Mouse (Mus musculus): Measurements from ENCODE around the gene Bbs5. TPM values are rescaled to one million over a fixed set of nuclear protein-coding genes. Genes with fewer than 3 reads are reported as not detected.
"Not testable (repeated sequence)": the region's sequence is repeated elsewhere in the genome, so short reads cannot be mapped to it uniquely, and the experiment has no call there.

Bbs5 gene
- polyA plus RNA-seq, 1 experiment from 2014 or later: 23.9 TPM

DNA sequence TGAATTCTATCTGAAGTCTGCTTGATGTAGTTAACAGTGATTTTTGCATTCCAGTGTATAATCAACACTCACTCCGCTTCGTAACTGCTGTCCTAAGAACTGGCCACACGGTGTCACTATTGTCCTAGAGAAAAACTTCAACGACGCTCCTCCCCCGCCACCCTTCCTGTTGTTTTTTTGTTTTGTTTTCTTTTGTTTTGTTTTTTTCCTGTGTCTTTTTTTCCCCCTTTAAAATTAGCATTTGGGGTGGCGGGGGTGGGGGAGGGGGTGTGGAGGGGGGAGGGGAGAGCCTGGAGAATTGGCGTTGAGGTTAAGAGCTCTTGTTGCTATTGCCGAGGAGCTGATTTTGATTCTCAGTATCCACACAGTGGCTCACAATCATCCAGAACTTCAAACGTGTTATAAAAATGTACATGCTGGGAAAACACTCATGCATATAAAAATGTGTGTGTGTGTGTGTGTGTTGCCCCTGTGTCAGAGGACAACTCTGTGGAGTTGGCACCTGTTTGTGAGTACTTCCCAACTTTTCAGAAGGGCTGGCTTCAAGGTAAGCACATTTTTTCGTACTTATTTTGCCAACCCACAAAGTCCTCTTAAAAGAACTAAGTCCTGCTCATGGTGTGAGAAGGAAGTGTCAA is 11.8 kb upstream of the Bbs5 start:
- Histone ChIP-seq H3K4me3 (replicated peaks) (peak overlapping the region; percentile 26), H3K9ac (replicated peaks) (no peak overlapping the region), H3K9me3 (replicated peaks) (no peaks in the 10 kb centered on the region), H3K4me1 (no peaks in the 10 kb centered on the region), H3K27me3 (replicated peaks) (peaks cover 8% of the 10 kb centered on the region; the same call in 1 of the 2 replicates), H3K27ac (replicated peaks) (no peak overlapping the region), H3K4me2 (peak overlapping the region; percentile 53), H3K36me3 (no peaks in the 10 kb centered on the region)
- WGBS: 9% methylated on average over 11 of the region's 11 CpGs
- ATAC-seq (ENCODE audit: low FRiP score): 0 out of 2 replicates have a peak, but pooled peaks have one; percentile 29

GRCm38 (mm10) chr2:69635807-69636206 is 11.2 kb upstream of the Bbs5 start:
- H3K27ac ChIP-seq (replicated peaks): no peak overlapping the region
- no peaks in the 10 kb centered on the region for H3K36me3 ChIP-seq
- WGBS: 74% methylated on average over 6 of the region's 6 CpGs
- ATAC-seq (ENCODE audit: low FRiP score): no peak
- H3K9ac ChIP-seq (replicated peaks): no peak overlapping the region
- H3K9me3 ChIP-seq (replicated peaks): no peaks in the 10 kb centered on the region
- H3K4me3 ChIP-seq (replicated peaks): no peak overlapping the region
- peaks cover 8% of the 10 kb centered on the region; the same call in 1 of the 2 replicates for H3K27me3 ChIP-seq (replicated peaks)
- no peaks in the 10 kb centered on the region for H3K4me1 ChIP-seq
- H3K4me2 ChIP-seq: no peak overlapping the region

- H3K4me1 ChIP-seq; H3K27ac ChIP-seq (replicated peaks); ATAC-seq (ENCODE audit: low FRiP score); H3K9ac ChIP-seq (replicated peaks); H3K4me3 ChIP-seq (replicated peaks); H3K9me3 ChIP-seq (replicated peaks); H3K27me3 ChIP-seq (replicated peaks); H3K36me3 ChIP-seq; H3K4me2 ChIP-seq: not testable (repeated sequence)
- WGBS: 71% methylated on average over 7 of the region's 7 CpGs
Observed at GRCm38 (mm10) chr2:69637989-69638388, 9.0 kb upstream of the Bbs5 start.

DNA sequence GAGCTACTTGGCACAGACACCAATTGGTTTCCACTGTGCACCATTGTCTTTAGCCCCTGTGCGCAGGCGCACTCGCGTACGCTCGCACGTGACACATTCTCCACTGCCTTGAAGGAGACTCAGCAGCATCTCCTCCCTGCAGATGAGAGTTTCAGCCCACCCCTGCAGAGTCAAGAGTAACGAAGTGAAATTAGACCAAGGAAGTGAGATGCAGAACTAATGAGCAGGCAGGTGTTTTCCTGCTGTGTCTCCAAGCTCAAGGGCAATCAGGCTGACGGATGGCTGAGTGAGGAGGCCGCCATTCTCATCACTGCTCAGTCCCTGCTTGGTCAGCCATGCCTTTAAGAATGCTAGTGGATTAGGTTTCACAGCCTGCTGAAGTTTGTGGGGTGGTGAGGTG is 6.9 kb upstream of the Bbs5 start:
- no peak overlapping the region for H3K4me3 ChIP-seq (replicated peaks)
- H3K27me3 ChIP-seq (replicated peaks): no peaks in the 10 kb centered on the region
- no peaks in the 10 kb centered on the region for H3K9me3 ChIP-seq (replicated peaks)
- H3K4me2 ChIP-seq: peak overlapping the region; percentile 31
- H3K9ac ChIP-seq (replicated peaks): no peak overlapping the region
- H3K4me1 ChIP-seq: no peaks in the 10 kb centered on the region
- no peak overlapping the region for H3K27ac ChIP-seq (replicated peaks)
- 48% methylated on average over 10 of the region's 10 CpGs for WGBS
- peak; percentile 51; the same call in 1 of the 2 replicates for ATAC-seq (ENCODE audit: low FRiP score)
- no peaks in the 10 kb centered on the region for H3K36me3 ChIP-seq

GRCm38 (mm10) chr2:69644968-69645617 is 1.9 kb upstream of the Bbs5 start:
- ATAC-seq (ENCODE audit: low FRiP score): no peak
- no peak overlapping the region for H3K4me3 ChIP-seq (replicated peaks)
- H3K4me2 ChIP-seq: no peak overlapping the region
- WGBS: 93% methylated on average over 11 of the region's 11 CpGs
- H3K36me3 ChIP-seq: no peaks in the 10 kb centered on the region
- peaks cover 10% of the 10 kb centered on the region for H3K4me1 ChIP-seq
- H3K27ac ChIP-seq (replicated peaks): no peak overlapping the region
- H3K9me3 ChIP-seq (replicated peaks): no peaks in the 10 kb centered on the region
- H3K27me3 ChIP-seq (replicated peaks): no peaks in the 10 kb centered on the region
- H3K9ac ChIP-seq (replicated peaks): no peak overlapping the region

- WGBS: 91% methylated on average over 5 of the region's 5 CpGs
- Histone ChIP-seq H3K36me3 (peaks cover 13% of the 10 kb centered on the region), H3K27me3 (replicated peaks) (no peaks in the 10 kb centered on the region), H3K4me2 (no peak overlapping the region), H3K9me3 (replicated peaks) (no peaks in the 10 kb centered on the region), H3K9ac (replicated peaks) (no peak overlapping the region), H3K4me1 (peaks cover 10% of the 10 kb centered on the region), H3K4me3 (replicated peaks) (no peak overlapping the region), H3K27ac (replicated peaks) (no peak overlapping the region)
- no peak for ATAC-seq (ENCODE audit: low FRiP score)
Observed at GRCm38 (mm10) chr2:69649716-69650115, 2.7 kb downstream of the Bbs5 start.

DNA sequence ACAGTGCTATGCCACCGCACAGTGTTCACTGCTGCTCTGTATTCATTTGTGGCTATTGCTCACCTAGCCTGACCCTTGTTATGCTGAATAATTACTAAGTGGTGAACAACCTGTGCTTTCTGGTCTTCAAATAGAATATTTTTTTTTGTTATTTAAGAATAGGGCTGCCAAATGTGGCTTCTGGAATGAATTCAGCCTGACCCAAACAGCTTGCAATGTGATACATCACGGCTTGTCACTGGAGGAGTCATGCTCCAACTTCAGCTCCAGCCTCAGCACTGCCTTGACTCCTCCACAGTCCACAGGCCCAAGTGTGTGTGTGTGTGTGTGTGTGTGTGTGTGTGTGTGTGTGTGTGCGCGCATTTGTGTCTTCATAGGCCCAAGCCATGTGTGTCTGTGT is 12.4 kb downstream of the Bbs5 start:
- 98% methylated on average over 4 of the region's 4 CpGs for WGBS
- Histone ChIP-seq H3K36me3 (peaks cover 69% of the 10 kb centered on the region), H3K9ac (replicated peaks) (no peak overlapping the region)

DNA sequence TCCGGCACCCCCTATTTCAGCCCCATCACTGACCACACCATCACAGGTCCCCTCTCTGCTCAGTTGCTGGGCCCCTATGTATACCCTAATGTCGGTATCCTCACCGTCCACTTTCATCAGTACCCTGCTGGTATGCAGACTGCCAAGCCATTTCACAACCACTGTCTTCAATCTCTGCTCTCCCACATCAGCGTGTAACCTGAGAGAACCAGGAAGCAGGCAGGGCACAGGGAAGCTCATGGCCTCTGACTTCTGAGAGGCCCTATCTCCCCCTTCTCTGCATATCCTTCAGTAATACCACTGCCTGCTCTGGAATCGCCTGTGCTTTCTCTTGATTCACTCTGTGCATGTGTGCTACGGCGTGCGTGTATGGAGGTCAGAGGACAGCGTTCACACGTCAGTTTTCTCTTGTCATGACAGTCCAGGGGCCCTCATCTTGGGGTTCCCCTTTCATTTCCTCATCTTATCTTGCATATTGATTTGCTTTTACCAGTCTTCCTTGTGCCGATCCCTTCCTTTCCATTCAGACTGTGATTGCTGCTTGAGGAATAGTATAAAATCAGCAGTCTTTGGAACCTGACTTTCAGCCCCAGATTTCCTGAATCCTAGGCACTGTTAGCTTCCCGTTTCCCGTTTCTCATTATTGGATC is 17.0 kb downstream of the Bbs5 start:
- peaks cover 48% of the 10 kb centered on the region for H3K36me3 ChIP-seq
- no peak for ATAC-seq (ENCODE audit: low FRiP score)
- WGBS: 91% methylated on average over 13 of the region's 13 CpGs

More for the DNA sequence above, 12.4 kb downstream of the Bbs5 start:
- H3K4me2 ChIP-seq: no peak overlapping the region
- H3K4me1 ChIP-seq: no peaks in the 10 kb centered on the region
- H3K9me3 ChIP-seq (replicated peaks): no peaks in the 10 kb centered on the region
- H3K4me3 ChIP-seq (replicated peaks): no peak overlapping the region
- no peak for ATAC-seq (ENCODE audit: low FRiP score)
- H3K27me3 ChIP-seq (replicated peaks): no peaks in the 10 kb centered on the region
- H3K27ac ChIP-seq (replicated peaks): no peak overlapping the region

GRCm38 (mm10) chr2:69667656-69668055 is 20.7 kb downstream of the Bbs5 start:
- Histone ChIP-seq H3K4me1 (no peaks in the 10 kb centered on the region), H3K4me2 (no peak overlapping the region), H3K27ac (replicated peaks) (no peak overlapping the region), H3K36me3 (peaks cover 25% of the 10 kb centered on the region), H3K9ac (replicated peaks) (no peak overlapping the region), H3K4me3 (replicated peaks) (no peak overlapping the region), H3K9me3 (replicated peaks) (no peaks in the 10 kb centered on the region), H3K27me3 (replicated peaks) (no peaks in the 10 kb centered on the region)
- WGBS: 97% methylated on average over 4 of the region's 4 CpGs
- ATAC-seq (ENCODE audit: low FRiP score): no peak

More for the DNA sequence above, 17.0 kb downstream of the Bbs5 start:
- Histone ChIP-seq H3K4me1 (no peaks in the 10 kb centered on the region), H3K9me3 (replicated peaks) (no peaks in the 10 kb centered on the region), H3K4me2 (no peak overlapping the region), H3K27me3 (replicated peaks) (no peaks in the 10 kb centered on the region), H3K9ac (replicated peaks) (no peak overlapping the region), H3K4me3 (replicated peaks) (no peak overlapping the region), H3K27ac (replicated peaks) (no peak overlapping the region)

- Histone ChIP-seq H3K4me3 (replicated peaks) (no peak overlapping the region), H3K9ac (replicated peaks) (no peak overlapping the region), H3K4me2 (no peak overlapping the region), H3K27ac (replicated peaks) (no peak overlapping the region), H3K4me1 (no peaks in the 10 kb centered on the region), H3K36me3 (peaks cover 18% of the 10 kb centered on the region; the same call in 1 of the 2 replicates), H3K27me3 (replicated peaks) (no peaks in the 10 kb centered on the region), H3K9me3 (replicated peaks) (no peaks in the 10 kb centered on the region)
- WGBS: 67% methylated on average over 6 of the region's 6 CpGs
- ATAC-seq (ENCODE audit: low FRiP score): no peak
Observed at GRCm38 (mm10) chr2:69668414-69668813, 21.4 kb downstream of the Bbs5 start.

GRCm38 (mm10) chr2:69669853-69670252 is 22.9 kb downstream of the Bbs5 start, which contains the start of gene Klhl41:
Gene Klhl41 (plus strand): TSS chr2:69670120.
- 0 out of 2 replicates have a peak, but pooled peaks cover 6% of the 10 kb centered on the region for H3K36me3 ChIP-seq
- no peaks in the 10 kb centered on the region for H3K4me1 ChIP-seq
- no peak within 1 kb of the TSS for H3K27ac ChIP-seq (replicated peaks)
- H3K27me3 ChIP-seq (replicated peaks): no peaks in the 10 kb centered on the region
- no peak within 1 kb of the TSS for H3K4me2 ChIP-seq
- WGBS: 86% methylated on average over 9 of the region's 9 CpGs
- no peak within 1 kb of the TSS for H3K9ac ChIP-seq (replicated peaks)
- no peaks in the 10 kb centered on the region for H3K9me3 ChIP-seq (replicated peaks)
- no peak for ATAC-seq (ENCODE audit: low FRiP score)
- H3K4me3 ChIP-seq (replicated peaks): no peak within 1 kb of the TSS

- no peaks in the 10 kb centered on the region for H3K27me3 ChIP-seq (replicated peaks)
- H3K4me3 ChIP-seq (replicated peaks): no peak overlapping the region
- no peaks in the 10 kb centered on the region for H3K36me3 ChIP-seq
- no peaks in the 10 kb centered on the region for H3K9me3 ChIP-seq (replicated peaks)
- WGBS: 72% methylated on average over 5 of the region's 5 CpGs
- H3K9ac ChIP-seq (replicated peaks): no peak overlapping the region
- no peaks in the 10 kb centered on the region for H3K4me1 ChIP-seq
- ATAC-seq (ENCODE audit: low FRiP score): no peak
- H3K4me2 ChIP-seq: no peak overlapping the region
- H3K27ac ChIP-seq (replicated peaks): no peak overlapping the region
Observed at GRCm38 (mm10) chr2:69673723-69674122, 26.8 kb downstream of the Bbs5 start.

Measured in neural tube, embryonic 15.5 days (tissue).